Mouse (Mus musculus) adrenal gland, postnatal 25 days (tissue): ENCODE data around the gene Fam173b. TPM values are rescaled to one million over a fixed set of nuclear protein-coding genes. Genes with fewer than 3 reads are reported as not detected.
"Not testable (repeated sequence)": the region's sequence is repeated elsewhere in the genome, so short reads cannot be mapped to it uniquely, and the experiment has no call there.

Experiments
- DNase-seq: peaks from one replicate; pipeline ENCODE4 v3.0.0; 2021; ENCODE audit warnings: mixed read lengths
- long read RNA-seq: library from polyadenylated mRNA; stranded (forward); transcript quantifications from one replicate; pipeline ENCODE4 v2.0.0, GENCODE M21; 2021
- total RNA-seq: library from RNA; stranded (reverse); gene quantifications from 2 replicates; pipeline ENCODE4 v1.2.3, GENCODE M21; 2021

Fam173b gene
- total RNA-seq: 24.7 and 29.0 TPM in 2 replicates
- long read RNA-seq, transcript Fam173b-201 (5 exons, 1,164 nt): major isoform, 22 of 35 reads
- long read RNA-seq, partial matches to known transcripts: 1 of 35 reads
- long read RNA-seq, other reads (novel, unspliced or antisense): 8 of 35 reads

DNA sequence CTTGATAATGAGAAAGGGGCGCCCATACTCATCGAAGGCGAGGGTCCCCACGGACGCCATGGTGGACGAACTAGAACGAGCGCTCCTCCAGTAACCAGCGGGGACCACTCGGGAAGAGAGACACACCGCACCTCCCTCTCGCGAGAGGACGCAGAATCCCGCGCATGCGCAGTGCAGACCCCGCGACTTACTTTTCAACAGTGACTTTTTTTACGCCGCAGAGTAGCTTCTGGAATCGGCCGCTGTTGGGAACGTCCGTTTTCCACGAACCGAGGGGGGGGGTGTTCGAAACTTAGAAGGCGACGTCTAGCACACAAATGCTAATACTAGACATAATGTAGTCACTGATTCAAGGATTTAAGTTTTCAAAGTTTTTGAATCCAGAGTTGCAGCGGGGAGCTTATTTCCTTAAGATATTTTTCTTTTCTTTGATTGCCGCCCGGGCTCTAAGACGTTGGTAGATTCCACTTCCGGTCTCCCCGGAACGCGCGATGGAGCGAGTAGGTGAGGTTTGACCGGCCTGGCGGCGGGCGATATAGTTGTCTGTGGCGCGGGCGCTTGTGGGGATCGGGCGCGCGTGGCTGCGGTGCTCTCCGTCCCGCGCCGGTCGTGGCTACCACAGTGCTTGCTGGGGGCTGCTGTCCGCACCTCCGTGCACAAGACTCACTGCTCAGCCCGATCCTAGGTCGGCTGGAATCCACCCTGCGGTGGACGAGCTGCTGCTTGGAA, at the start of gene Fam173b, which contains the start of gene Cct5:
Gene Fam173b, plus strand, starts transcription at position 207 of the 729 bp plus-strand sequence.
Gene Cct5, minus strand, starts transcription at position 159 of the 729 bp plus-strand sequence.
- DNase-seq: peak; percentile 97

DNA sequence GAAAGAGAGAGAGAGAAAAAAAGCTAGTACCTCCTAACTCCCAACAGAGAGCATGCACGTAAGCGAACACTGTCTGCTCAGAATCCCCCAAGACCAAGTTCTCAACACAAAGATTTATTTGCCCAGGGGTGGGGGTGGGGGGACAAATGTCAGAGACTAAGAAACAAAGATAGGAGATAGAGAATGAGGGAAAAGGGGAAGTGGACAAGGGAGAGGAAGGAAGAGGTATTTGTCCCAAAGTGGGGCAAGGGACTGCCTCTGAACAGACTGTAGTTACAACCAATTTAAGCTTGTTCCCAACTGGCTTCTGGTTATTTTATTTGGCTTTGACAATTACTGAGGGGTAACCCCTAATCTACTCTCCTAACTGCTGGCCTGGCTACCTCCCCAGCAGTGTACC, 46.8 kb upstream of the Fam173b start:
- no peak for DNase-seq

DNA sequence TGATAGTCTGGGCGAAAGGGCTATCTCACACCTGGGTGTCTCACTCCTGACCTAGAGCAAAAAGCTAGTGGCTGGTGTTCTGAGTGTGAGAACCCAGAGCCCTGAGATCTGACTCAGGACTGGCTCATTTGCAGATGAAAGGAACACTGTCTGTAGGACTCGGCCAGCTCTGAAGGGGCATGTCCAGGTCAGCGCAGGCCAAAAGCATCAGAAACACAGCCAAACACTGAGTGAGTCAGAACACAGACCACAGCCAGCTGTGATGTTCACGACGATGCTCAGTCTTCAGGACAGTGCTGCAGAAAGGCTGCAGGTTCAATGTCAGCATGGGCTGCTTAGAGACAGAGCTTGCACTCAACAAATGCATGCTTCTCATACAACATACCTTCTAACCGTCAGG, 40.3 kb upstream of the Fam173b start:
- peak; percentile 43 for DNase-seq

DNA sequence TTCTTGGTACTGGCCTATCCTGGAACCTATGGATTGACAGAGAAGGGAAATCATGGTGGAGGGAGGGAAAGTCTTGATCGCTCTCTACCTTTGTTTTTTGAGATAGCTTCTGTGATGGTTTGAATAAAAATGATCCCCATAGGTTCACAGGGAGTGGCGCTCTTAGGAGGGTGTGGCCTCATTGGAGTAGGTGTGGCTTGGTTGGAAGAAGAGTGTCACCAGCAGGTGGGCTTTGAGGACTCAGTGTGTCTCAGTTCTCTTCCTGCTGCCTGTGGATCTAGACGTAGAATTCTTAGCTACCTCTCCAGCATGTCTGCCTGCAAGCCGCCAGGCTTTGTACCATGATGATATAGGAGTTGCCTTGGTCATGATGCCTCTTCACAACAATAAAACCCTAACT, 39.7 kb upstream of the Fam173b start:
- no peak for DNase-seq

DNA sequence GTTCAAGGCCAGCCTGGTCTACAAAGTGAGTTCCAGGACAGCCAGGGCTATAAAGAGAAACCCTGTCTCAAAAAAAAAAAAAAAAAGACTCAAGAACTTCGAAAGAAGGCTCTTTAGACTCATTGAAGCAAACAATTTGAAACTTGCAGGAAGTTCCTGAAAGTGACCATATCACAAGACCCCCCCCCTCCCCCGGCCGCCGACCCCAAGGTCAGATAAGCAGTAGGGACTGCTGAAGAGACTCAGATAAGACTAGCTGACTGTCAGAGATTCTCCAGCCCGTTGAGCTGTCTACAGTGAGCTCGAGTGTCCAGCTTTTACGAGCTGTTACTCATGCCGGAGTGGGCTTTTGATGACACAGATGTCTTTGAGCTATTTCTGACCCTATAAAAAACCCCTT, 38.8 kb upstream of the Fam173b start:
- DNase-seq: no peak

DNA sequence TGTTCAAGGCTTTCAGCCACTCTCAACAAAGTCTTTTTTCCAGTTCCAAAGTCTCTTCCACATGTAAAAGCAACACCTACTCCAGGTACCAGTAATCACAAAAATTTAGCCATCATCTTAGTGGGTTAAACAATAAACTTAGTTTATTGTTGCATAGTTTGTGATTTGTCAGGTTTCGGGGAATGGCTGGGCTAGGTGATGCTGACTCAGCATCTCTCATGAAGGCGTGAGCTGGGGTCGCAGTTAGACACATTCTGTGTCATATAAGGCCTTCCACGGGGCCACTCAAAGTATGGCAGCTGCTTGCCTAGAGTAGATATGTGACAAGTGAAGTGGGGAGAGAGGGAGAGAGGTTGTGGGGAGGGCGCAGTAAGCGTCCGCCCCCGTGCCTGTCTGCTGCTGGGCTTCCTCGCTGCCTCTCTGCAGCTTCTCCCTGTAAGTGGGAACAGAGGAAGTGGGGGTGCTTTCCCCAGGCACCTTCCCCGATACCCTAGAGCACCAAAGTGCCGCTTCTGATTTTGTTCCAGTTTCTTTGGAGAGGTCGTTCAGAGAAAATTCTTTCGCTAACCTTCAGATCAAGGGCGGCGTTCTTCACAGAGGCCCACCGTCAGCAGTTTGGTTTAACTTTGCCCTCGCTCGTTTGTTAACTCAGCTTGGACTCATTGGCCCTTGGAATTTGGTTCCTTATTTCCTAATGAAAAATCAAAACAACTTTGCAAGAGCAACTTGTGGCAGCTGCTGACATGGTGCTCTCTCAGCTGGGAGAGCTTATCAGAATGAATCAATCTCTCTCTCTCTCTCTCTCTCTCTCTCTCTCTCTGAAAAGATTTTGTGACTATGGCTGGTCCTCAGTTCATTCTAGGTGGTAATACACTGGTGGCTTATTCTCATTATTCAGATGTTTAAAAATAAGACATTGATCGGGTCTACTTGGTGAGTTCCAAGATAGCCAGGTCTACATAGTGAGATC, 37.8 kb upstream of the Fam173b start:
- peak; percentile 23 for DNase-seq

DNA sequence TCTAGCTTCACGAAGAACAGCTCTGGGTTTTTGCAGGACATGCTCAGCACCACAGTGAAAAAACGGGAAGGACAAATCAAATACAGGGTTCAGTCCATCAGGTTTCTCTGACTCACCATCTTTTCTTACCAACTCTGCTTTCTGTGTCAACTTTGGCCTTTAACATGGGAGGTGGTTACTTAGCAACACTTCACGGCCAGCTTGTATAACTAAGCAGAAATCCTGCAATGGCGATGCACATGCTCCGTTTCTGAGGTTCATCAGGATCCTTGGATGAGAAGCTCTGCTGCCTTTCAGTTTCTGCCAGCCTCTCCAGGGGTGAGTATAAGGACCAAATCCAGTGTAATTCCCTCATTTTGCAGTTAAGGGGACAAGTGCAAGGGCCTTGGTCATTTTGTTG, 36.5 kb upstream of the Fam173b start, which contains the start of gene Cmbl:
Gene Cmbl, plus strand, starts transcription at position 206 of the 400 bp plus-strand sequence.
- no peak for DNase-seq

DNA sequence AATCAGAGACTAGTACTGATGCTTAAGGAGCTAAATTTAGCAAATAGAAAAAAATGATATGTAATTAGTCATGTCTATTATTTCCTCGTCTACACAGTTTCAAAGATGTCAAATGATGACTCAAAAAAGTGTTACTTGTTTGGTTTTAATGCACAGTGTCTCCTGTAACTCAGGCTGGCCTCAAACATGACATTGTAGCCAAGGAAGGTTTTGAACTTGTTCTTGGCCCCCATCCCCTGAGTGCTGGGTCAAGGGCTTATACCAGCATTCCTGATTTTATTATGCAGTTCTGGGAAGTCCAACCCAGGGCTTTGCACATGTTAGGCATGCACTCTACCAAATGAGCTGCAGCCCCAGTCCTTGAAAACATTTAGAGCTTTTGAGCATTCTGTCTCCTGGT, 35.9 kb upstream of the Fam173b start:
- no peak for DNase-seq

DNA sequence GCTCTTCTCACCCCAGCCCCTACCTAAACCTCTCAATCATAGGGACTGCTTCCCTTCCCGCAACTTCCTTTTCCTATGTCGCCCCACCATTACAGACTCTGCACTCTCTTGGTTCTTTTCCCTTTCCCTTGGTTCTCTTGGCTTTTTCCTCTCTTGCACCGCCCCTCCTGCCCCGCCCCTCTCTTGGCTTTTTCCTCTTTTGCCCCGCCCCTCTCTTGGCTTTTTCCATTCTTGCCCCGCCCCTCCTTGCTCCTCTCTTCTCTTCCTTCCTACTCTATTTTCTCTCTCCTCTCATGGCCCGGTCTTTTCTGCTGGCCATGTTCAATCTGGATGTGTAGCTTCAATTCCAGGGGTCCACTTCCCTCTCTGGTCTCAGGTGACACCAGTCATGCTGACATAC, 34.2 kb upstream of the Fam173b start:
- no peak for DNase-seq

DNA sequence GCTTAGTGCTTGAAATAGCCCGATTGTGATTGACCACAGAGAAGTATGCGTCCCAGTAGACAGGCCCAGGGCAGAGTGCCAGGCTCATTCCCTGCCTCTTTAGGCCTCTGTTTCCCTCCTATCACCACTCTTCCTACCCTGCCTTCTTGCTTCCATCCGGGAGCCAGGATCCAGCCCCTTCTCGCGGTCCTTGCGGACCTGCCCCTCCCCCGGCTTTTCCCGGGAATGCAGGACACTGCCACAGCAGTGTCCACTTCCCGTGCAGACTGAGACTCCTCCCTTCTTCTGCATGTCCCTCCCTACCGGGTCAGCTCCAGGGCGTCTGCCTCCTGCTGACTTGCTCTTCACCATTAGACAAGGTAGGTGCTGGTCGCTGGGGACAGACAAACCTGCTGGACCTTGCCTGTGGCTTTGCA, 33.1 kb upstream of the Fam173b start:
- DNase-seq: peak; percentile 77

DNA sequence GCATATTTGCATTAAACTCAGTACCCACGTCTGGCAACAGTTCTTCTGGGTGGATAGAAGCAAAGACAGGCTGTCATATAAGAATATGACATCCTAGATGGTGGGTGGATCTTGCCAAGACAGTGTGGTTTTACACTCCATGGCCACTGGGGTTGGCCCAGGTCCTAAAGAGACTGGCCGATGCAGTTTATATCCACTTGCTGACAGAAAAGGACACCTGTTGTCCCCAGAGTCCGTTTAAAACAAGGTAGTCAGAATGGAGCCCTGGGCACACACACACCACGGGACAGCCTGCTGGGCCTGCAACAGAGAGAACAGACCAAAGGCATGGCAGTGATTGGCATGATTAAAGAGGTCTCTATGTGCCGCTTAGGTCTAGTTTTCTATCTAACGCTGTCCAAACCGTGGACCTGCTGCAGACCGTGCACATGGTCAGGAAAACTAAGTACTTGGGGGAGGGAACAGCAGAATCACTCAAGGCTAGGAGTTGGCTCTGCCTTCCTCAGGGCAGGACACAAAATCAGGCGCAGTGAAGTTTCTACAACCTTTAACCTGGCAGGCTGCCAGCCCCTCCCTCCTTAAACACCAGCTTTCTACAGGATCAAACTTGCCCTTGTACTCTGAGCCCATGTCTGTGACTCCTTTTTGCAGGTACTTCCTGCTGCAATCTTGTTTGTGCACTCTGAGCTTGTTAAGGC, 32.2 kb upstream of the Fam173b start:
- peak; percentile 68 for DNase-seq

DNA sequence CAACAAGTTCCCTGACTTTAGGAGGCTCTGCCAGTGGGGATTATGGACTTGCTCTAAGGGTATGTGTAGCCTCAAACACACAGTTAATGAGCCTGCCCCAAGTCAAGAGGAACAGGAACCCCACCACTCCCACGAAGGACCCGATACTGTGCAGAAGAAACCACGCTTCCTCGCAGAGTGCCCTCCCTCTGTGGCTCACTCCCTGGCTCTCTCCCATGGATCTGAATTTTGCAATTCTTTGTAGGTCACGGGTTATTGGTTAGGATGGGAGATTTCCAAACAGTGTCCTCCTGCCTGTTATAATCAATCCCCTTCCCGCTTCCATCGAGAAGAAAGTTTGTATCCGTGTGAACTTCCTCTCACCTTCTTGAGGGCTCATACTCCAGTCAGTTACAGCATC, 30.7 kb upstream of the Fam173b start:
- DNase-seq: no peak

DNA sequence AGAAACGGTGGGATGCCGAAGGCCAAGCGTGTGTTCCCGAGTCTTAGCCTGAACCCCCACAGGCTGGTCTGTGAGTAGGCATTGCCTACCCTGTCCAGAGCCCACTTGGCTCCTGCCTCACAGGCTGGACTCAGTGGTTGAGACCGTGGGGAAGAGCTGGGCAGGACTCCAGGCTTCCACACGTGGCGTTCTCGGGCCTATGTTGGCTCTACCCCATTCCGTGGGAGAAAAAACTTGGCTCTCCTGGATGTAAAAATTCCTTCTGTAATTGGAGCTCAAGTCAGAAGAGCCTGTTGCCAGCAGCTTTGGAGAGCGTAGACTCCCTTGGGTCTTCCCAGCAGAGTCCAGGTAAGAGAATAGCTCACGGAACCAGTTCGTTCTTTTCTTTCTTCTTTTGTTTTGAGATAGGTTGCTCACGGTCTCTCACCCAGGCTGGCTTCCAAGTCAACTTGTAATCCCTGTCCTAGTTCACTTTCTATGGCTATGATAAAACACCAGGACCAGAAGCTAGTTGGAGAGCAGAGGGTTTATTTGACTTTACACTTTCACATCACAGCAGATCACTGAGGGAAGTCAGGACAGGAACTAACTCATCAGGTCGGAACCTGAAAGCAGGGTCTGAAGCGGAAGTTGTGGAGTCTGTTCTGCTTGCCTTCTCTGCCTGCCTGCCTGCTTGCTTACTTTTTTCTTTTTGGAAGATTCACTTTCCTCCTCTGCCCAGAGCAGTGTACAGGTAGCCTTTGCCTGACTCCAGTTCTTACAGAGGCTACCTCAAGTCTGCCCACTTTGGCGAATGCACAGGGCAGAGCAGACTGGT, 29.5 kb upstream of the Fam173b start:
- DNase-seq: peak; percentile 26

DNA sequence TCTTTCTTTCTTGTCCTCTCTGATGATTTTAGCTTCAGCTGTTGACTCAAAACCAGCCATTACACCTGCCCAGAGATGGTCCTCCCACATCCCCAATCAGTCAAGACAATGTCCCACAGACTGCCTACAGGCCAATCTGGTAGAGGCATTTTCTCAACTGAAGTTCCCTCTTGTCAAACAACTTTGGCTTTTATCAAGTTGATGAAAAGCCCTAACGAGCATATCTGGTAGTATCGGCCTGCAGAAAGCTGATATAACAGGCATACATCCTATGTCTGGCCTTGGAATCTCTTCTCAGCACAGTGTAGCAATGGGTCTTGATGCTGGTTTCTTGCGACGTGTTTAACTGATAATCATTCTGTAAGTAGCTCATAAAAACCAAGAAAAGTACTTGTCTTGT, 28.4 kb upstream of the Fam173b start:
- no peak for DNase-seq

DNA sequence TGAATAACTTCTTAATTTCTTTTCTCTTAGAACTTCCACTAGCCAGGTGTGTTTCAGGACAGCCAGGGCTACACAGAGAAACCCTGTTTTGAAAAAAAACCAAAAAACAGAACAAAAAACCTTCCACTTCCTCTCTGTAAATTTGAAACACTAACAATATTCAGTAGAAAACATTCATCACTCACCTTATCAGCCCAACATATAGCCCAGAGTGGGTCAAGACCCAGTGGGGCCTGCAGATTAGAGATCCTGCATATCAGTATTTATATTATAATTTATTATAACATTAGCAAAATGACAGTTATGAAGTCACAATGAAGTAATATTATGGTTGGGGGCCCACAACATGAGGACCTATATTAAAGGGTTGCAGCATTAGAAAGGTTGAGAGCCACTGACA, 28.0 kb upstream of the Fam173b start:
- no peak for DNase-seq

DNA sequence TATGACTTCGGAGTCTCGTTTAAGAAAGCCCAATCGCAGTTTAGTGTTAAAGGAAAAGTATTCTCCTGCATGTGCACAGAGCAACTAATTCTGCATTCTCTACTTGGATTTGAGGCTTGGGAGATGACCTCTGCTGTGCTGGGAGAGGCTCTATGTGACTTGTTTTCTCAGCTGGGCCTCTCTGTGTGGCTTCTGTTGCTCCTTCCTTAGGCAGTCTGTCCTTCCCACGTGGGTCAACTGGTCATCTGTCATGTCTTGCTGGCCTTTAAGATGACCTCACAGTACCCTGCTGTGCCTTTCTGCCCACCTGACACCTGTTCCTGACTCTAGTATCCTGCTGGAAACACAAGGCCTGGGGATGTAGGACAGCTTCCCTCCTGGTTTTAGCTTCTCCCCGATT, 25.6 kb upstream of the Fam173b start:
- no peak for DNase-seq

DNA sequence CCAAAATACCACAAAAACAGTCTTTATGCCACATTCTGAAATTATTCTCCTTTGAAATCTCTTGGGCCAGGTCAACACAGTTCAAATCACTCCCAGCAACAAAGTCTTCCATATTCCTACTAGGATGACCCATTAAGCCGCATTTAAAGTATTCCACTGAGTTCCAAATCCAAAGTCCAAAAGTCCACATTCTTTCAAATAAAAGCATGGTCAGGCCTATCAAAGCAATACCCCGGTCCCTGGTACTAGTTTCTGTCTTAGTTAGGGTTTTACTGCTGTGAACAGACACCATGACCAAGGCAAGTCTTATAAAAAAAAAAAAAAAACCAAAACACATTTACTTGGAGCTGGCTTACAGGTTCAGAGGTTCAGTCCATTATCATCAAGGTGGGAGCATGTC, 20.6 kb upstream of the Fam173b start:
- not testable (repeated sequence) for DNase-seq

DNA sequence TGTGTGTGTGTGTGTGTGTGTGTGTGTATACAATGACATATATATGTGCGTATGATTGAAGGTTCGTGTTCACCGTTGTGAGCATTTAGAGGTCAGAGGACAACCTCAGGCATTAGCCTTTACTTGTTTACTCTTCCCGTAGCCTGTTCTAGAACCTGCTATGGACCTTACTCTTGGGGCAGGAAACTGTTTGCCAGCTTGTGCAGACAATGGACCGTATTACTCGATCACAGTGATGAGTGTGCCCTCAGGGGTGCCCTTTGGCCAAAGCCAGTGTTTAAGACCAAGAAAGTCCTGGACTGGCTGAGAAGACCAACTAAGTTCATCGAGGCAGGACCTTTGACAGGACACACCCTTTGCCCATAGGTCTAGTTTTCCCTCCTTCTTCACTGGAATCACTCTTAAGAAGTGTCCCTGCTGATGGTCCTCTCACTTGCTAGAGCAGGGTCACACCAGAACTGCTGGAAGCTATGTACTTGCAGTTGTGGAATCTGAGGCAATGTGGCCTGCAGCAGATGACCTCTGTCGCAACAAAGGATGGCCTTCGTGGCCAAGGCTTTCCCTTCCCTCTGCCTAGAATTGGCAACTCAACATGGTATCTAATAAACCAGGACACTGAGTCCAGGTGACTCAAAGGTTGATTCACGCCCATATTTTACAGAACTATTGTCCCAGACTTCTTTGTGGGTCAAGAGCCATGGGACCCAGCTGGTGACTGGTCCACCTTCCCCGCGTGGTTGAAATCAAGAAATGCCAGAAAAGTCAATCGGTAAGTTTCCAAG, 18.2 kb upstream of the Fam173b start:
- peak; percentile 52 for DNase-seq

DNA sequence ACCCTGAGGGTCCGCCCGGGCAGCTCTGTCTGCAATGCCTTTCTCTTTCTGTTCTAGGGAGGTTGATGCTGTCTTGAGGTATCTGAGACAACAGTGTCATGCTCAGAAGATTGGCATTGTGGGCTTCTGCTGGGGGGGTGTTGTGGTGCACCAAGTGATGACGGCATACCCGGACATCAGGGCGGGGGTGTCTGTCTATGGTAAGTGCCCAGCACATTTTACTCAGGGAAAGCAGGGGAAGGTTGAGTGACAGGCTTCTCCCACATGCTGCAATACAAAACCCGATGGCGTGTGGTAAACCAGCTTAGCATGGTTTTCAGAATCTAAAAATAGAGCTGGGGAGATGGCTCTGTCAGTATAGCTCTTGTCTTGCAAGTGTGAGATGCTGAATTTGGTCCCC, 16.4 kb upstream of the Fam173b start:
- no peak for DNase-seq

DNA sequence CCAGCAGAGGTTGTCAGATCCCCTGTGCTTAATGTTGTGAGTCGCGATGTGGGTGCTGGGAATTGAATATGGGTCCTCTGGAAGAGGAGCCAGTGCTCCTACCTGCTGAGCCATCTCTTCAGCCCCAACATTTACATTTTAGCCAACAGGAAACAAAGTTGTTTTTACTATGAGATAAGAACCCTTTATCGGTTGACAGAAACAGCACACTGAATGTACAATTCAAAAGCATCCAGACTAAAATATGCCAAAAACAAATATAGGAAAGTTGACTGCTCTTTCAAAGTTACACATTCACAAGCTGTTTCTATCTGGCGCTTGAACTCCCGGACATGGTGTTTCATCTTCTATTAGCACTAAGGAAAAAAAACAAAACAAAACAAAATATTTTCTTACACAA, 15.6 kb upstream of the Fam173b start:
- DNase-seq: no peak

DNA sequence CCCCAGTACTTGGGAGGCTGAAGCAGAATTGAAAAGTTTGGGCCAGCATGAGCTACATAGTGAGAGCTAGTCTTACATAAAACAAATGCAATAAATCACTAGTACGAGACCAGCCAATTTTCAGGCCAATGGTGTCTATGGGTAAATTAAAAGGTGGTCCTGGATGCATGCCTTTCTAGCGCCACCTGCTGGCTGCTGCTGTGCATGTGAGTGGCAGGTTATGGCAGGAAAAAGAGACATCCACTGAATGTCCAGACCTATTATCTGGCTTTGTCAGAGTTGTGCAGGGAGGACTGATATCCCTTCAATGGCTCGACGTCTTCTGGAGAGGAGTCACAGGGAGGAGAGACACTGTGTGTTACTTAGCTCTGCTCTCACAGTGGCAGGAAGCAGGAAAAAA, 15.1 kb upstream of the Fam173b start:
- peak; percentile 88 for DNase-seq
